Mouse (Mus musculus) small intestine, adult 2 months (tissue): ENCODE data around the gene Rasgrp1.

Experiments used
- CTCF ChIP-seq: fragments of 200-500 bp; IDR thresholded peaks from 2 replicates; pipeline ENCODE4 v1.5.1; 2012; ENCODE audit warnings: low read depth, mild to moderate bottlenecking, control low read depth, inconsistent platforms, low read length, moderate library complexity, mixed read lengths; ENCODE audit not compliant: insufficient replicate concordance, insufficient read length; ENCODE audit errors: extremely low read depth
- POLR2A ChIP-seq: fragments of 200-500 bp; IDR thresholded peaks from 2 replicates; pipeline ENCODE4 v1.6.1; 2012; ENCODE audit warnings: low read depth, mild to moderate bottlenecking, control low read depth, inconsistent platforms, low read length, moderate library complexity

DNA sequence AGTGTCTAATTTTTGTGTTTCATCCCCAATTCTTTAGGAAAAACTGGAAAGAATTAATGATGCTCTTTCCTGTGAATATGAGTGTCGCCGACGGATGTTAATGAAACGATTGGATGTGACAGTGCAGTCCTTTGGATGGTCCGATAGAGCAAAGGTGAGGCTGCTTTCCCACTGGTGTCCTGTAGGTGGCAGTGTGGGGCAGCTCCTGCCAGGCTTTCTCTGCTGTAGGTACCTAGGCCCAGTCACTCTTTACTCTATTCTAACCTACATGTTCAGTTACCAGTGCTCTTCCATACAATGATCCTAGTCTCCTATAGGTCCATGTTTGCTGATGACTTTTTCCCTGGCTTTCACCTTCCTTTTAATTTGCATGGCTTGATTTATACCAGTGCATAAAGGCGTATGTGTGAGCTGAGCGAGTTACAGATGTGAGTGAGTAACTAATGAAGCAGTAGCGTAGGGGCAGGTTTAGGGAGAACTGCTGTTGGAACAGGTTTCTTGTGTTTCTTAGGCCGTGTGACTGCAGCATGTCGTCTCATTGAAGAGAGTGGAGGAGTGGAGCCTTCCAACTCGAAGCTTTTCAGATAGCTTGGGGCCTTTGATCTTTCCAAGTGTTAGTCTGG, 78.9 kb downstream of the Rasgrp1 start:
- peak; percentile 86; the same call in 1 of the 2 replicates for TF ChIP-seq CTCF
- TF ChIP-seq POLR2A: no peak
